Mouse (Mus musculus) intestine, embryonic 15.5 days (tissue): ENCODE data around the gene Gm5741. TPM values are rescaled to one million over a fixed set of nuclear protein-coding genes. Genes with fewer than 3 reads are reported as not detected.

Experiments used
- ATAC-seq: fragments of 200-750 bp; cut with Nextera tagmentation; 2 replicates; pipeline ENCODE4 v1.8.0; 2017; ENCODE audit warnings: moderate TSS enrichment, moderate library complexity
- H3K27ac ChIP-seq: fragments of 300-500 bp; sonication (generic); 2 replicates; pipeline ENCODE4 v1.5.1; 2015; ENCODE audit warnings: mild to moderate bottlenecking, inconsistent platforms
- H3K27me3 ChIP-seq: fragments of 300-500 bp; sonication (generic); replicated peaks from 2 replicates; pipeline ENCODE4 v1.6.1; 2015; ENCODE audit warnings: inconsistent platforms
- H3K36me3 ChIP-seq: fragments of 300-500 bp; sonication (generic); 2 replicates; pipeline ENCODE4 v1.6.1; 2015; ENCODE audit warnings: inconsistent platforms
- H3K4me1 ChIP-seq: fragments of 300-500 bp; sonication (generic); replicated peaks from 2 replicates; pipeline ENCODE4 v1.6.1; 2015; ENCODE audit warnings: inconsistent platforms
- H3K4me2 ChIP-seq: fragments of 300-500 bp; sonication (generic); replicated peaks from 2 replicates; pipeline ENCODE4 v1.6.1; 2015; ENCODE audit warnings: mild to moderate bottlenecking, inconsistent platforms
- H3K4me3 ChIP-seq: fragments of 300-500 bp; sonication (generic); replicated peaks from 2 replicates; pipeline ENCODE4 v1.5.1; 2015; ENCODE audit warnings: inconsistent platforms
- H3K9ac ChIP-seq: fragments of 300-500 bp; sonication (generic); 2 replicates; pipeline ENCODE4 v1.6.1; 2015; ENCODE audit warnings: inconsistent platforms
- H3K9me3 ChIP-seq: fragments of 300-500 bp; sonication (generic); 2 replicates; pipeline ENCODE4 v1.6.1; 2016; ENCODE audit warnings: inconsistent platforms
- WGBS: fragments of 180-500 bp; shearing (Covaris S2); methylation state at CpG from one replicate; pipeline ENCODE4 v1.1.7; 2015; 5-methylcytosine and 5-hydroxymethylcytosine counted together
- polyA plus RNA-seq: library from polyadenylated mRNA; unstranded; fragments of >200 nt; fragmentation: Nextera tagmentation; extraction: Ambion mirVana; gene quantifications from 2 replicates; pipeline ENCODE4 v1.2.1, GENCODE M21; 2015

The Gm5741 gene
- not detected in 2 replicates for polyA plus RNA-seq

GRCm38 (mm10) chr8:85067982-85068381, at the start of gene Gm5741:
Gene Gm5741 (minus strand): TSS chr8:85067982.
- Histone ChIP-seq H3K4me2 (no peak within 1 kb of the TSS), H3K27ac (no peak within 1 kb of the TSS), H3K9ac (no peak within 1 kb of the TSS), H3K9me3 (no peaks in the 10 kb centered on the region), H3K36me3 (no peaks in the 10 kb centered on the region), H3K4me3 (no peak within 1 kb of the TSS), H3K4me1 (peaks cover 9% of the 10 kb centered on the region; the same call in 1 of the 2 replicates), H3K27me3 (no peaks in the 10 kb centered on the region)
- ATAC-seq, result no peak

DNA sequence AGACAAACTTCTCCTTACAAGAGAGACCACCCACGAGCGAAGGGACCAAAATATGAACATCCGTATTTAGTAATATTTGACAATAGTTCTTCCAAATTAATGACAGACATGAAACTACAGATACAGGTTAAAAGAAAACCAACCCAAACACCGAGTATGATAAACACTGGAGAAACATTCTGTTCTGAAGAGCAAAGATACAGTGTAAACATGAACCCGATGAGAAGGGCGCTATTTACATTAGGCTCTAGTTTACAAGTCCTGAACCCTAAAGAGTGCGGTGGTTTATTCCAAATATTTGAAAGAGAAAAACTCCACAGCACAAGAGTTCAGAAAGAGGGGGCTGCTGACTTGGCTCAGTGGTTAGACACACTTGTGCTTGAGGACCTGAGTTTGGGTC, 49.2 kb upstream of the Gm5741 start:
- no peak overlapping the region for H3K9ac ChIP-seq
- H3K27ac ChIP-seq, result no peak overlapping the region

DNA sequence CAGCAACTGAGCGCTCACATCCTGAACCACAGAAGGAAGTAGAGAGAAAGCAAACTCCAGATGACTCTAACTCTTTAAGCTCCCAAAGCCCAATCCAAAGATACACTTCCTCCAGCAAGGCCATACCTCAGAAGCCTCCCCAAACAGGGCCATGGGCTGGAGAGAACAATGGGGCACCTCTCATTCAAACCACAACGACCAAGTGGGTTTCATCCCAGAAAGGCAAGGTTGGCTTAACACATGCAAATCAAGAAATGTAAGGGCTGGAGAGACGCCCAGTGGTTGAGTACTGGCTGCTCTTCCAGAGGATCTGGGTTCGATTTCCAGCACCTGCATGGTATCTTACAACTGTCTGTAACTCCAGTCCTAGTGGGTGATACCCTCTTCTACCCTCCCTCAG, 47.7 kb upstream of the Gm5741 start:
- 84% methylated on average over 4 of the region's 4 CpGs for WGBS
- Histone ChIP-seq H3K9ac (no peak overlapping the region), H3K9me3 (no peaks in the 10 kb centered on the region), H3K4me3 (no peak overlapping the region), H3K4me1 (no peaks in the 10 kb centered on the region), H3K4me2 (no peak overlapping the region), H3K27ac (no peak overlapping the region), H3K36me3 (peaks cover 9% of the 10 kb centered on the region), H3K27me3 (no peaks in the 10 kb centered on the region)
- ATAC-seq, result no peak

More for the DNA sequence above, 49.2 kb upstream of the Gm5741 start:
- Histone ChIP-seq H3K4me2 (no peak overlapping the region), H3K4me3 (no peak overlapping the region), H3K36me3 (no peaks in the 10 kb centered on the region), H3K27me3 (no peaks in the 10 kb centered on the region), H3K4me1 (no peaks in the 10 kb centered on the region), H3K9me3 (no peaks in the 10 kb centered on the region)
- WGBS, result 51% methylated on average over 7 of the region's 7 CpGs
- no peak for ATAC-seq

- Histone ChIP-seq H3K9ac (no peak overlapping the region), H3K27ac (no peak overlapping the region), H3K4me3 (no peak overlapping the region), H3K4me2 (no peak overlapping the region), H3K4me1 (no peaks in the 10 kb centered on the region), H3K27me3 (no peaks in the 10 kb centered on the region), H3K9me3 (no peaks in the 10 kb centered on the region), H3K36me3 (peaks cover 21% of the 10 kb centered on the region)
- ATAC-seq, result no peak
- 92% methylated on average over 10 of the region's 10 CpGs for WGBS
Observed at GRCm38 (mm10) chr8:85113241-85113640, 45.5 kb upstream of the Gm5741 start.

GRCm38 (mm10) chr8:85100076-85100665, 32.4 kb upstream of the Gm5741 start:
- no peak overlapping the region for H3K9ac ChIP-seq
- H3K4me3 ChIP-seq, result no peak overlapping the region
- H3K4me2 ChIP-seq, result no peak overlapping the region
- WGBS, result 85% methylated on average over 4 of the region's 4 CpGs
- H3K36me3 ChIP-seq, result peaks cover 19% of the 10 kb centered on the region
- ATAC-seq, result no peak
- H3K27ac ChIP-seq, result no peak overlapping the region
- no peaks in the 10 kb centered on the region for H3K27me3 ChIP-seq
- no peaks in the 10 kb centered on the region for H3K9me3 ChIP-seq
- H3K4me1 ChIP-seq, result no peaks in the 10 kb centered on the region

GRCm38 (mm10) chr8:85096850-85097249, 29.1 kb upstream of the Gm5741 start:
- Histone ChIP-seq H3K4me1 (no peaks in the 10 kb centered on the region), H3K36me3 (peaks cover 22% of the 10 kb centered on the region), H3K27ac (no peak overlapping the region), H3K4me3 (no peak overlapping the region), H3K9me3 (no peaks in the 10 kb centered on the region), H3K4me2 (no peak overlapping the region), H3K9ac (no peak overlapping the region), H3K27me3 (no peaks in the 10 kb centered on the region)
- 85% methylated on average over 4 of the region's 4 CpGs for WGBS
- no peak for ATAC-seq

- H3K36me3 ChIP-seq, result peaks cover 22% of the 10 kb centered on the region
- no peak overlapping the region for H3K27ac ChIP-seq
- no peaks in the 10 kb centered on the region for H3K4me1 ChIP-seq
- no peak overlapping the region for H3K4me2 ChIP-seq
- no peaks in the 10 kb centered on the region for H3K27me3 ChIP-seq
- WGBS, result 89% methylated on average over 16 of the region's 16 CpGs
- no peaks in the 10 kb centered on the region for H3K9me3 ChIP-seq
- no peak overlapping the region for H3K4me3 ChIP-seq
- H3K9ac ChIP-seq, result no peak overlapping the region
- no peak for ATAC-seq
Observed at GRCm38 (mm10) chr8:85096196-85096595, 28.4 kb upstream of the Gm5741 start.

GRCm38 (mm10) chr8:85095566-85095965, 27.8 kb upstream of the Gm5741 start:
- no peaks in the 10 kb centered on the region for H3K27me3 ChIP-seq
- H3K4me3 ChIP-seq, result no peak overlapping the region
- WGBS, result 90% methylated on average over 7 of the region's 7 CpGs
- no peaks in the 10 kb centered on the region for H3K4me1 ChIP-seq
- H3K27ac ChIP-seq, result no peak overlapping the region
- peaks cover 22% of the 10 kb centered on the region for H3K36me3 ChIP-seq
- H3K9me3 ChIP-seq, result no peaks in the 10 kb centered on the region
- H3K4me2 ChIP-seq, result no peak overlapping the region
- no peak for ATAC-seq
- H3K9ac ChIP-seq, result no peak overlapping the region

DNA sequence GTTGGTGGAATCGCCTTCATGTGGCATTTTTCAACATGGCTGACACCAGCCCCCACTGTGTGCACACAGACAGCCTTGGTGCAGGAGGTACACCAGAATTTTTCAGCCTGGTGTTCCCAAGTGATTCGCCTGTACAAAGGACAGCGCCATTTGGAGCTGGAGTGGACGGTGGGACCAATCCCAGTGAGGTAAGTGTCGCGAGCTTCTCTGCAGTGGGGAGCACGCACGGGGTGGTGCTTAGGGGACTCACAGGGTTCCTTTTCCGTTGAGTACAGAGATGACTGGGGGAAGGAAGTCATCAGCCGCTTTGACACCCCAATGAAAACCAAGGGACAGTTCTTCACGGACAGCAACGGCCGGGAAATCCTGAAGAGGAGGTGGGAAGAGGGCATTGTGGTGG, 27.3 kb upstream of the Gm5741 start:
- Histone ChIP-seq H3K9ac (no peak overlapping the region), H3K4me1 (no peaks in the 10 kb centered on the region), H3K27me3 (no peaks in the 10 kb centered on the region), H3K4me3 (no peak overlapping the region), H3K9me3 (no peaks in the 10 kb centered on the region), H3K4me2 (no peak overlapping the region), H3K36me3 (peaks cover 22% of the 10 kb centered on the region), H3K27ac (no peak overlapping the region)
- no peak for ATAC-seq
- 91% methylated on average over 13 of the region's 13 CpGs for WGBS

DNA sequence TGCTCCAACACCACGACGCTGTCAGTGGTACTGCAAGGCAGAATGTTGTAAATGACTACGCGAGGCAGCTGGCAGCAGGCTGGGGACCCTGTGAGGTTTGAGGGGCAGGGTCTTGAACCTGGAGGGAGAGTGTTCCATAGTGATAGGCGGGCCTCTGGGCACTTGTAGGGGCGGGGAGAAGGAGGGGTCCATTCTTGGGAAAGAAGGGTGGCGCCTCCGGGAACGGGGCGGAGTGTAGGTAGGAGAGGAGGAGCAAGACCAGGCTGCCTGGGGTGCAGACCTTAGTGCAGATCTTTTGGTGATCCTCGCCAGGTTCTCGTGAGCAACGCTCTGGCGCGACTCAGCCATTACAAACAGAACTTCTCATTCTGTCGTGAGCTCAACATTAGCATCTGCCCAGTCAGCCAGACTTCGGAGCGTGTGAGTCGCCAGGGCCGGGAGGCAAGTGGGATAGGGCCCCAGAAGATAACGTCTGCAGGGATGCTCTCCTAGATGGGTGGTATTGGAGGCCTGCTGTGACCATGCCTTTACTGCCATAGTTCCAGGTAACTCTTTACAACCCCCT, 23.8 kb upstream of the Gm5741 start:
- Histone ChIP-seq H3K4me1 (no peaks in the 10 kb centered on the region), H3K9me3 (no peaks in the 10 kb centered on the region), H3K27ac (no peak overlapping the region), H3K4me2 (no peak overlapping the region), H3K4me3 (no peak overlapping the region), H3K27me3 (no peaks in the 10 kb centered on the region), H3K36me3 (peaks cover 33% of the 10 kb centered on the region), H3K9ac (no peak overlapping the region)
- ATAC-seq, result no peak
- WGBS, result 38% methylated on average over 21 of the region's 21 CpGs

DNA sequence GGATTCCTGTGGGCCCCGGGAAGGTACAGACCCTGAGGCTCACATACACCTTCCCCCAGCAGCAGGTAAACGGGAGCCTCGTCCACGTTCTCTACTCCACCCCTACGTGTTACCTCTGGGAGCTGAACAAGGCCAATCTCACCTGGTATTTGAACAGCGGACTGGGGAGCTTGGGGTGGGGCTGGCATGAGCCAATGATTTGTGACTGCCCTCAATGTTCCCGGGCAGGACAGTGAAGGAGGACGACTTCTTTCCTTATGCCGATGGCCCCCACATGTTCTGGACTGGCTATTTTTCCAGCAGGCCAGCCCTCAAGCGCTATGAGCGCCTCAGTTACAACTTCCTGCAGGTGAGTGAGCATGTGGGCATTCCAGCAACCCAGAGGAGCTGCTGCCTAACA, 23.1 kb upstream of the Gm5741 start:
- Histone ChIP-seq H3K36me3 (peaks cover 29% of the 10 kb centered on the region), H3K9me3 (no peaks in the 10 kb centered on the region)

GRCm38 (mm10) chr8:85088771-85089170, 21.0 kb upstream of the Gm5741 start:
- Histone ChIP-seq H3K4me2 (no peak overlapping the region), H3K4me3 (no peak overlapping the region), H3K9me3 (no peaks in the 10 kb centered on the region), H3K4me1 (peaks cover 6% of the 10 kb centered on the region), H3K36me3 (peaks cover 21% of the 10 kb centered on the region), H3K9ac (no peak overlapping the region), H3K27me3 (no peaks in the 10 kb centered on the region), H3K27ac (no peak overlapping the region)
- 73% methylated on average over 2 of the region's 2 CpGs for WGBS
- ATAC-seq, result no peak

More for the DNA sequence above, 23.1 kb upstream of the Gm5741 start:
- H3K4me3 ChIP-seq, result no peak overlapping the region
- 86% methylated on average over 11 of the region's 11 CpGs for WGBS
- no peak overlapping the region for H3K27ac ChIP-seq
- no peaks in the 10 kb centered on the region for H3K4me1 ChIP-seq
- no peak overlapping the region for H3K9ac ChIP-seq
- no peak for ATAC-seq
- no peaks in the 10 kb centered on the region for H3K27me3 ChIP-seq
- no peak overlapping the region for H3K4me2 ChIP-seq

GRCm38 (mm10) chr8:85086238-85086637, 18.5 kb upstream of the Gm5741 start:
- Histone ChIP-seq H3K4me1 (peaks cover 19% of the 10 kb centered on the region), H3K27me3 (no peaks in the 10 kb centered on the region), H3K4me2 (no peak overlapping the region), H3K9me3 (no peaks in the 10 kb centered on the region), H3K36me3 (peaks cover 21% of the 10 kb centered on the region), H3K4me3 (no peak overlapping the region), H3K9ac (no peak overlapping the region), H3K27ac (no peak overlapping the region)
- 84% methylated on average over 3 of the region's 3 CpGs for WGBS
- ATAC-seq, result no peak
